Mouse (Mus musculus) bone marrow, adult 2 months (tissue): ENCODE results near the gene Abca3.

ENCODE experiments used
- CTCF ChIP-seq: fragments of 200-500 bp; IDR thresholded peaks from 2 replicates; pipeline ENCODE4 v1.5.1; 2011; ENCODE audit warnings: low read length, control low read depth; ENCODE audit not compliant: control insufficient read depth, insufficient read depth
- POLR2A ChIP-seq: fragments of 200-500 bp; IDR thresholded peaks from 2 replicates; pipeline ENCODE4 v1.6.1; 2011; ENCODE audit warnings: low read depth, mild to moderate bottlenecking, control low read depth, low read length, borderline replicate concordance; ENCODE audit not compliant: control insufficient read depth

GRCm38 (mm10) chr17:24365863-24366262 lies 14.1 kb downstream of the Abca3 start:
- TF ChIP-seq CTCF, result no peak
- TF ChIP-seq POLR2A, result no peak
